Mouse (Mus musculus) 3134 (cell line): ENCODE results near the gene Mknk1.

ENCODE experiments used
- DNase-seq: peaks from one replicate; pipeline ENCODE4 v3.0.0-alpha.2; 2011; ENCODE audit warnings: low spot score; ENCODE audit not compliant: insufficient read length; ENCODE audit errors: extremely low read depth

Gene Mknk1

DNA sequence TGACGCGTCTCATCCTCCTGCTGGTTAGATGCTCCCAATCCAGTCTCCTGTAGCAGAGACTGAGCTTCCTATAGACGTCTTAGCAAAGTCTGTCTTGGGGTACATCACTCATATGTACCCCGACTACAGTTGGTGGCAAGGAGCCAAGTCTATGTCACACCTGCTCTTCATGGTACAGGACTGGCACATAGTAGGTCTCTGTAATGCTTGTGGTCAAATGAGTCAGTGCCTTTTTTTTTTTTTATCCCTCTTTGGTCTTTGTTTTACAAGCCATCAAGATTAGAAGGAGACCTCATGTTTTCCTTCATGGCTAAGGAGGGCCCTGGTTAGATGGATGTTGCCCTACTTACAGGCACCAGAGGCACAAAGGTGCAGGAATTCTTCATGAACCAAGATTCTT lies 1.8 kb downstream of the Mknk1 start:
- no peak for DNase-seq

DNA sequence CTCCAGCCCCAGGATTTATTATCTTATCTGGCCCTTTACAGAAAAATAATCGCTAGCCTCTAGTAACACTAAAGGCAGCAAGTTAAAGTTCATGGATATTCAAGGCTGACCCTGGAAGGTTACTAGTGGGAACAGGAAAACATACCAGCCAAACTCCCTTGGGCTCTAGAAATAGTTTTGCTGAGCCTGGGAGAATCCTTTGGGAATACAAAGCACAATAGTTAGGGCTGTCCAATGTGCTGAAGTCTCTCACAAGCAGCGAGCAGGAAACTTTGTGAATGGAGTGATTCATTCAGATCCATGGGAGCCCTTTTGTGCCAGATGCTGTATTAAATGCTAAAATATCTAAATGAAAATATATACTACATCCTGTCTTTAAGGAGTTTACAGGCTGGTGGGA lies 7.7 kb downstream of the Mknk1 start:
- no peak for DNase-seq

DNA sequence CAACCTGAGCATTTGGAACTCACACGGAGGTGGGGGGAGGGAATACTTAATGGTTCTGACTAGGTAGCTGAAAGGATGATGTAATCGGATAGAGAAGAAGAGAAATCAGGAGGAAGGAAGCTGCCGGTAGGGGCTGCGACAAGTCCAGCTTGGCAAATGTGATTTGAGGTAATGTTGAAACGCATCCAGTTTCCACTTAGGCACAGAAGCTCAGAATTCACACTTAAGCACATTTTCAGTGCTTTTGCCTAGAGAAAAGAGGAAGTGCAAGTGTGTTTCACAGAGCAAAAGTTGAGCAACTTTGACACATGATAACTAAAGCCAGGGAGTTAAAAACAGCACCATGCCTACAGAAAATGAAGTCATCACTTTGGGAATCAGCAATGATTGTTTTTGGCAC lies 8.4 kb downstream of the Mknk1 start:
- DNase-seq, result no peak

DNA sequence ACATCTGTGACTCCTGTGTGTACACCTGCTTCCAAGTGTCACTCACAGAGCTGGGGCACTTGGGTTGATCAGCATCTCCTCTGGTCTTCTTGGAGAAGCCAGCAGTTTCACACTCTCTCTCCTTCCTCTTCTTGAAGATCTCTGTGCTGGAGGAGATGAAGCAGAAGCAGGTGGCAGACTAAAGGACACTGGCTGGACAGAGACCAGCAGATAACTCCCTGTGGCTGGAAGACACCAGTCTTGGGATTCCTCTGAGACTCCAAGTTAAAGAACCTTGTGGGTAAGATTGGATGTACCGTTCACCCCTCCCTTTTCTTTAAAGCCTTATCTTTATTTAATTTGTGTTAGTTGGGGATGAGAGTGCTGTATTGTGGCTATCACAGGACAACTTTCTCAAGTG lies 9.1 kb downstream of the Mknk1 start:
- DNase-seq, result no peak

DNA sequence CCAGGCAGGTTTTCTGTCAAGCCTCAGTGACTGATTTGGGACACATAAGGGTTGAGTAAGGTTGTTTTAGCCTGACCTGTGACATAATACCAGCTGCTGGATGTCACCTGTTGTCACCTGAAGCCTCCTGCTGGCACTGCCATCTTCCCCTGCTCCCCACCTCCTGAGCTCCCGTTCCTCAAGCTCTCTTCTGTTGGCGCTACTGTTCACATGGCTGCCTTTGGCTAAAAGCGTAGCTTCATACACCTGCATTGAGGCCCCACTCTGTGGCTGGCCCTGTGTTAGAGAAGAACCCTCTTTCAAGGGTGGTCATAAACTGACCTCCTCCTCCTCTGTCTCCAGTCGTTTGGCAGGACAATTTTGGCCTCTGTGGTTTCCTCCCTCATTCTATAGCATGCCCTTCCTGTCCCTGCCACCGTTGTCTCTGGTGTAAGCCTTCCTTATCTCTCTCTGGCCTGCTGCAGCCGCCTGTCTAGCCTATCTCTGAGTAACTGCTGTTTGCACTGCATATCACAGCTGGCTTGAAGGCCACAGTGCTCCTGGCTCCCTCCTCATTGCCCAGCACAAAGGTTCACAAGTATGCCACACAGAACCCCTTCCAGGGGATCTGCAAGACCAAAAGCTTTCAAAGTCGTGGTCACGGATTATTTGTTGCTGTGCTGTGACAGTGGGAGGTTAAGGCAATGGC lies 10.1 kb downstream of the Mknk1 start:
- DNase-seq, result no peak

DNA sequence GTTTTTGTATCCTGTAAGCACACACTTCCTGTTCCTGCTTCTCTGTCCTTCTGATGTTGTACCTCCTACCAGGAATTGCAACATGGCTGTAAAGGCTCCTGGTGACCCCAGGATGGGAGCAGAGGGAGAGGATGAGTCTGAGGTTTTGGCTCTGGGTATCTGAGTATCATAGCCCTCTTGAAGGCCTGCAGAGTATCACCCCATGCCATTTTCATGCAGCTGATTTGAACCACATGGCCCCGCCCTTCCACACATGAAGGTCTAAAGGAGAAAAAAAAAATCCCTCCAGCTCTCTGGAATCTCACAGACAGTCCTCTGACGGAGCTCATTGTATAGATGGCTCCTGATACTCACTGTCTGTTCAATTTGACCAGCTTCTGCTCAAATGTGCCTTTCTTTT lies 11.1 kb downstream of the Mknk1 start:
- no peak for DNase-seq

DNA sequence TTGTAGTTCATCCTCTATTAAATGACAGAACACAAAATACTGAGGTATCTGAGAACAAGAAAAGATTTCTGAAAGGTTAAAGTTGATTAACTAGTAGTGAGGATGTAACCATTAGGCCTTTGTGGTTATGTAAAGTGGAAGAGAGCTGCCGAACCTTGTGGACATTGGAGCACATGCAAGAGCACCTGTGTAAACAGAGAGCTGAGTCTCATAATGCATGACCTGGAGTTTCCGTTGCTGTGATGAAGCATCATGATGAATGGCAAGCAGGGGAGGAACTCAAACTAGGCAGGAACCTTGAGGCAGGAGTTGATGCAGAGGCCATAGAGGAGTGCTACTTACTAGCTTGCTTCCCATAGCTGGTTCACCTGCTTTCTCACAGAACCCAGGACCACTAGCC lies 11.6 kb downstream of the Mknk1 start:
- no peak for DNase-seq

DNA sequence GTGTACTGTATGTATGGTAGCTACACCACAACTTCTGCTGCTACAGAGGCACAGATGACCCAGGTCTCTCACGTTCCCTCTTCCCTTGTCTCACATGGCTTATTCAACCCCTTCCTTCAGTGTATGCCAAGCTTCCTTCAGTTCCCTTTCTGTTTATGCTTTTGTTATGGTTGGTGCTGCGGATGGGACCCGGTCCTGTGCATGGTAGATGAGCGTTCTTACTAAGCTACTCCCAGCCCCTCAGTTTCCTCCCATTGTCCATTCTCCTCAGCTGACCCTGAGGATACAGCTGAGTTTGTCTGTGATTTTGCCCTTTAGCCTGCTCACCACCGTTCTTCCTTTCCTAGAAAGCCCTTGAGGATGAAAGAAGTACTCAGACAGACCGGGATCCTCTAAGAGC lies 12.6 kb downstream of the Mknk1 start:
- no peak for DNase-seq

DNA sequence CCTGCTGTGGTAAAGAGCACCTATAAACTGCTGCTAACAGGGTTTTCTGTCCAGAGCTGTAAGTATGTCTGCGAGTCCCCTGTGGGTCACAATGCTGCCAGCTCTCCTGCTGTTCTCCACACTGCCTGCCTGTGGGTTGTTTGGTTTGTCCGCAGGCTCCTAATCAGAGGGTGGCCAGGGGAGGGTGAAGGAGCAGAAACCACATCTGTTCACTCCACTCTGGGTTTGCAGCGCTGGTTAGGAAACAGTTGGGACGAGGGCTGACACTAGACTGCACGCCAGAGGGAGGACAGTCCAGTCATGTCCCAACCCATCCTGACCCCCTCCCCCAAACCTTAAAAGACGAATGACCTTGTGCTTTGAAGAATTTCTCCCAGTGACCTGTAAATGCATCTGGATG lies 16.1 kb downstream of the Mknk1 start:
- no peak for DNase-seq

DNA sequence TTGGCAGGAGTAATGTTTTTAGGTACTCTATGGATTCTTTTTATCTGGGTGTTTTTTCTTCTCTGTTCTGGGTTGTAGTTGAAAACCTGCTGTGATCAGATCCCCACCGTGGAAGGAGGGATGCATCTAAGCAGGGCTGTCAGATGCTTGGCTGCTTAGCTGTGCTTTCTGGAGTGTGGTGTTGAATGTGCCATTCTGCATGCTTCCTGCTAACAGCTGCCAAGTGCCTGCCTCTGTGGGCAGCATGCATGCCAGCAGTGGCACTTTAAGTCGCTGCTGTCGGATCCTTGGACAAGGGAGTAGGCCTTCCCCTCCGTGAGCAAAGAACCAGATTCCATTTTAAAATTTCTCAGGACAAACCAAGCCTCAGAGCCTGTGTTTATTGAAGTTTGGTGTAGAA lies 16.6 kb downstream of the Mknk1 start:
- no peak for DNase-seq

DNA sequence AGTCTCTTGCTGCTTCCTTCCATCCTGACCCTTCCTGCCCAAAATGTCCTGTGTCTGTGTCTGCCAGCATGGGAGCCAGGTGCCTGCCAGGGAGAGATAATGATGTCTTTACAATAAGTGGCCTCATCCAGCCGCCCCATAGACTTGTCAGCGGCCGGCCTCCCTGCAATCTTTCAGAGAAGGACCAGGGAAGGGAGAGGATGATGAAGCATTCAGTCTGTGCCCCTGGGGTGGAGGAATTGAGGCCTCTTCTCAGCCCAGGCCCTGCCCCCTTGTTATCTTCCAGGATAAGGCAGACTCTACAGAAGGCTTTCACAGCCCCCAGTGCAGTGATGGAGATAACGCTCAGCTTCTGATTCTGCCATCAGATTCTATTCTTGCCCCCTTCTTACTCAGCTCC lies 17.3 kb downstream of the Mknk1 start:
- DNase-seq, result no peak

DNA sequence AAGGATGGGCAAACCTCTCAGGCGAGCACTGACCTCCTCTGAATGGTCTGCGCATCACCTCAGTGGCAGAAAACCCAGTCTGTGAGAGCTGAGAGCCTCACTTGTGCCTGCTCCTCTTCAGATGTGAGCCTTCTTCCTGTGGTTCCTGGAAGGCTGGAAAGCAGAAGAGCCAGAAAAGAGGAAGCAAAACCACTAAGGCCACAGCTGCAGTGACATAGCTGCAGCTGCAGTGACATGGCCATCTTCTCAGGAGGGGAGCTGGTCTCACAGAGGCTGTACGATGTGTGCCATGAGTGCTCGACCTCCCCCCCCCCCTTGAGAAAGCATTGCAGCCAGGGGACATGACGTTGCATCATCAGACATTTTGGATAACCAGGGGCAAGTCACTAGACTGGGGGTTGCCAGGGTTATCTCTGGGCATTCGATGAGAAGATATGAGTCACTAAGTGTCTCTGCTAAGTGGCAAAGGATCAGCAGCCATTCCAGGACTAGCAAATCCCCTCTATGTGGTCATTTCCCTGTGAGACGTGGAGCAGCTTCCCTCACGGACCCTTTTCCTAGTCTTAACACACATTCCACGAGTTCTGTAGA lies 18.4 kb downstream of the Mknk1 start:
- no peak for DNase-seq

DNA sequence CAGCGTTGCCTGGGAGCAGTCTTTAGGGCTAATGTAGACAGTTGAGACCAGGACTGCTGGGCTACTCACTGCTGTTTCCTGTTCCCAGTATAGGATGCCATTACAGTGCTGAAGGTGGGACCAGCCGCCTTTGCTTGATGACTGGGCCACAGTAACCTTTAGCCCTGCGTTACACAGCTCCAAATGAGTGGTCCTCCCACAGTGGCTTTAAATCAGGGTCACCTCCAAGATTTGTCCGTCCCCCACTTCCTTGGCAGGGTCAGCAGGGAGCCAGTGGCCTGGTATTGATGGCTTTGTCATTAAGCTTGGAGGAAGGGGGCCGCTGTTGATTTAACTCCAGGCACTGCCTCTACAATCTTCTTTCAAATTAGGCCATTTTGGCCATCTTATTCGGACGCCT lies 24.4 kb downstream of the Mknk1 start:
- no peak for DNase-seq

DNA sequence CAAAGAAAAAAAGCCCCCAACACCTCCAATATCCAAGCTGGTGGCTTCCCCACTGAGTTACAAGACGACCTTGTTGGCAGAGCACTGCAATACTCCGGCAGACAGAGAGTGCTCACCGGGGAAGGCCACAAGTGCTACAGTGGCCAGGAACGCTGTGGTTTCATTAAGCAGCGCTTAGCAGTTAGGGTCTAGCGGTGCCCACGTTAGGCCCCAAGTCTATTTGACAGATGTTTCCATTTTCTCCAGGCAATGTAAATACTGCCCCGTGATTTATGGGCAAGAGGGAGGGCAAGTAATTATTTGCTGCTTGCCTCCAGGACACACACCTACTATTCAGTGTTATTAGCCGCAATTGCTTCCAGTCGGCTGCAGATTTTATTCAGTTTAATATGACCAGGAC lies 24.9 kb downstream of the Mknk1 start:
- DNase-seq, result no peak

DNA sequence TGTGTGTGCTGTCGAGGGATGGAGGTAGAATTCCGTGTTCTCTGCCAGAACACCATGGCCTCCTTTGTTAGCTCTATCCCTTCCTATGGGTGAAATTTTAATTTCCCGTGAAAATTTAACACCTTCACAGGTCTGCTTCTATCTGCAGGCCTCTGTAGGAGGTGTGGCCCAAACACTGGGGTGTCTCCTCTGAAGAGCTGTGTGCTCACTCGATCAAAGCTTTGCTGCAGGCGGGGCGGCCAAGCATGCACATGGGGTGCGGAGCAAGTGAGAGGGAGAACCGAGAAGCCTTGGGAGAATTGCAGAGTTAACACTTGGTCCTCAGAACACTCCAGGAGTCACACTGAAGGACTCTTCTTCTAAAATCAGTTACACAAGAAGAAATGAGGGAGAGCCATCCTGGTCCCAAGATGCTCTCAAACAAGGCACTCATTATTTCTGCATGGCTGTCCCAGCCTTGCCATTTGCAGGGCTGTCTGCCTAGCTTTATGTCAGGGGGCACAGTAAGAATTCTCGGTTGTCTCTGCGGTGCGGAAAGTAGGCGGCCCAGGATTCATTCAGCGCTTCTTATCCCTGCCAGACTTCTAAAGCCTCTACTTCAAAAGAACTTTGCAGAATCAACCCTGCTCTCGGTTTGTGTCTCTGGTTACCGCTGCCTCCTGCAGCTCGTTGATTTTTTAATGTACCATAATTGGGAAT lies 30.7 kb downstream of the Mknk1 start:
- no peak for DNase-seq

DNA sequence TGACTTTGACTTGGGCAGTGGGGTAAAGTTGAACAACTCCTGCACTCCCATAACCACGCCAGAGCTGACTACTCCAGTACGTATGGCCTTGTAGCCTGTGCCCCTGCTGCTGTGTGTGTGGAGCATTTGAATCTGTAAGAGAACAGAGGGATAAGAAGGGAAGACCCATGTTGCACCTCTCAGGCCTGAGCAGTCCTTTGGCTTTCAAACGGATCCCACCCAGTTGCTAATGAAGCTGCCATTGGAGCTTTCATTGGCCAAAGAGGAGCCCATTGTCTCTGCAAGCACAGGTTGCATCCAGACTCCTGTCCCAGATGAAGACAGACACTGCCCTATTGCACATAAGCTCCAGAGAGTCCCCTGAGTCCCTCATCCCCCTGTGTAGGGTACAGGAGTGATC lies 34.2 kb downstream of the Mknk1 start:
- DNase-seq, result no peak

DNA sequence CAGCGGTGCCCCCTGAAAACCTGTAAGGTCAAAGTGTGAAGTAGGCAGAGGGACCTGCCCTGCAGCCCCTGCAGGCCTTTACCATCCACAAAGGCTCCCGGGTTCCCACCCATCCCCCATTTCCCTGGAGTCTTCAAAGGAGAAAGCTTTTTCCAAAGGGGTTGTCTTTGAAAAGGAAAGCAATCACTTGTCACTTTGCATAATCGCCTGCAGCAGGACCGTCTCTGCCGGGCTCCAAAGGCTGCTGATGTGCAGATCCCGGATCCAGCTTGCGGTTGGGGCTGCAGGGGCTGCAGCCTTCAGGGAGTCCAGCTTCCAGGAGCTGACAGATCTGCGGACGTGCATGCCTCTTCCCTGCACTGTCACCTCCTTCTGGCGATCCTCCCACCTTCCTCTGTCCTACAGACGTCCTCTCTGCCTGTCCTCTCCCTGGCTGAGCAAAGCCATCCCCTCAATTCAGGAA lies 39.2 kb downstream of the Mknk1 start:
- DNase-seq, result no peak

DNA sequence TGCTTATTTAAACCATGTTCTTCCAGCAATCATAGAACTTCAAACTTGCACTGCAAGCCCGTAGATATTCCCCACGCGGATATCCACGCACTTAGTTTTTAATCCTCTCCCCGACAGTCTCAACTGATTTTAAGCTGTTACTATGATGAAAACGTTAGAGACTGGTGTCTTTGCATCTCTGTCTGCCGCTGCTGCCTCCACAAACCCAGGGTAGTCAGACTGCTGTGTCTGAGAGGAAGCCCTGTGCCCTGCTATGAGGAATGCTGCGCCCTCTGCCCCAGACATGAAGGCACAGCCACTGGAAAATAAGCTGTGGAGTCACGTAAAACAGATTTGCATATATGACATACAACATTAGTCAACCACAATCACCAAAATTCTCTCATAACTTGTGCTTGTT lies 39.8 kb downstream of the Mknk1 start:
- no peak for DNase-seq

DNA sequence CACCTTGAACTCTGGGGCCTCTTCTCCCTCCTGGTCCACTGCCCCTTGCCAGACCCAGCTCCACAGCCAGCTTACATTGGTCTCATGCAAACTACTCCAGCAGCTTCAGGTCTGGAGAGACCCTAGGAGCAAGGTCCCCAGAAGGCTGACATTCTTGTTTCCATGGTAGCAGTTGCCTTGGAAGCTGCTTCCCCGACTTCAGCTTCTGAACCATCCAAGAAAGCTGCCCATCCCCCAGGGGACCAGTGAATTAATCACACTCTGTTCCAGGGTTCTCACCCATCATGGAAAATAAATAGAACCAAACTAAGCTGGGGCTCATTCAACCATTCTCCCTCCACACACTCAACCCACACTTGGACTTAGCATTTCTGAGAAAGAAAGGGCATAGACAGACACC lies 42.2 kb downstream of the Mknk1 start:
- no peak for DNase-seq

DNA sequence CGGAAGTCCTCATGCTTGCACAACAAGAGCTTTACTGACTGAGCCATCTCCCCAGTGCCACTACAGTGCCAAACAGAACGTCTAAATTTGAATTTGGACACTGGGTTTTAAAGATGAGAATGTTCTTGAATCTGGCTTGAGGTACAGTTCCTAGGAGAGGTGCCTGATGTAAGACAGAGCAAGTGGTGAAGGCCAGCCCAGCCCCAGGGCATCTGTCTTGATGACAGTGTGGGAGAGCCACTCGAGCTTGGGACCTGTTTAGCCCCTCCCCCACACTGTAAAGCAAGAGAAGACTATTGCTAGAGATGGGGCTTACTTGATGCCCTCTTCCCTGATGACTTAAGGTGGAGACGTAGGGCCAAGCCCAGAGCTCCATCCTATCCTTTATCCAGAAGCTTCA lies 43.2 kb downstream of the Mknk1 start:
- no peak for DNase-seq

DNA sequence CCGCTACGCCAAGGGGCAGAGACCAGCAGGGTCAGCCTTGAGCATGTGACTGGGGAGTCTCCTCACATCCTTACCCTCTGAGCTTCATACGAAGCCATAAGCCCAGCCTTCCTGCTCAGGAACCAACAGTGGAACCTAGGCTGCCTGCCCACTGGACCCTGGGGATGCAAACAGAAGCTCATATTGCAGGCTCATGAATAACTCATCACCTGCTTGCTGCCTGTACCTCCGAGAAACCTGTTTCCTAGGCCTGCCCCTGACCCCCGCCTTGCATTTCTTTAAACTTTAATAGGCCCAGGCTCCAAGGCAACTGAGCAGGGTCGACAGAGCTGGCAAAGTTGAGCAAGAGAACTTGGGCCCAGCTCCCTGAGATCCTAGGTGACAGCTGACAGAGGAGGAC lies 45.0 kb downstream of the Mknk1 start, which contains the start of gene Kncn:
Gene Kncn (plus strand): TSS at position 379 of the 400 bp plus-strand sequence.
- no peak for DNase-seq

DNA sequence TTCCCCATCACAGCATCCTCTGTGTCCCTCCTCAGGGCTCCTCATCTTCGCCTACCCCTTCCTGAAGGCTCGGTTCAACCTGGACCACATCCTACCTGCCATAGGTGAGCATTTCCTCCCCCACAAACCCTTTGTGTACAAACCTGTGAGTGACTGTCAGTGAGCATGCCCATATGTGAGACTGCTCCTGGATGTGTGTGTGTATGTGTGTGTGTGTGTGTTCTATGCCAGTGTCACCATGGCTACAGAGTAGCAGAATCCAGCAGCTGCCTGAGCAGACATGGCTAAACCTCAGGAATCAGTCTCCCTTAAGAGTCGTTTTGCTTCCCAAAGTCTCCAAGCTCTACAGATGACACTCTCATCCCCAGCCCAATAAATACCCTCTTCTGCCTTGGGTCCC lies 46.8 kb downstream of the Mknk1 start:
- no peak for DNase-seq
